Mouse (Mus musculus) forebrain, embryonic 11.5 days (tissue): ENCODE data around the gene Fam25c. TPM values are rescaled to one million over a fixed set of nuclear protein-coding genes. Genes with fewer than 3 reads are reported as not detected.

ENCODE experiments used
- ATAC-seq: fragments of 200-750 bp; cut with Nextera tagmentation; replicated peaks from 2 replicates; pipeline ENCODE4 v1.8.0; 2017; ENCODE audit warnings: moderate TSS enrichment; ENCODE audit not compliant: low FRiP score
- DNase-seq: peaks from one replicate; pipeline ENCODE4 v3.0.0-alpha.2; 2017; ENCODE audit warnings: low spot score
- H3K27ac ChIP-seq: fragments of 300-500 bp; sonication (generic); 2 replicates; pipeline ENCODE4 v1.5.1; 2014; ENCODE audit warnings: low read depth, low read length
- H3K27me3 ChIP-seq: fragments of 300-500 bp; sonication (generic); 2 replicates; pipeline ENCODE4 v1.6.1; 2014; ENCODE audit warnings: mild to moderate bottlenecking, low read length, mixed read lengths; ENCODE audit not compliant: control insufficient read depth, insufficient read depth
- H3K36me3 ChIP-seq: fragments of 300-500 bp; sonication (generic); 2 replicates; pipeline ENCODE4 v1.6.1; 2014; ENCODE audit warnings: mild to moderate bottlenecking, low read length, moderate library complexity, mixed read lengths; ENCODE audit not compliant: control insufficient read depth, insufficient read depth
- H3K4me1 ChIP-seq: fragments of 300-500 bp; sonication (generic); replicated peaks from 2 replicates; pipeline ENCODE4 v1.6.1; 2014; ENCODE audit warnings: low read length, mixed read lengths; ENCODE audit not compliant: control insufficient read depth, insufficient read depth
- H3K4me2 ChIP-seq: fragments of 300-500 bp; sonication (generic); 2 replicates; pipeline ENCODE4 v1.6.1; 2014; ENCODE audit warnings: low read depth, mild to moderate bottlenecking, low read length, moderate library complexity, mixed read lengths; ENCODE audit not compliant: severe bottlenecking
- H3K4me3 ChIP-seq: fragments of 300-500 bp; sonication (generic); 2 replicates; pipeline ENCODE4 v1.5.1; 2014; ENCODE audit warnings: low read depth, low read length
- H3K9ac ChIP-seq: fragments of 300-500 bp; sonication (generic); 2 replicates; pipeline ENCODE4 v1.6.1; 2014; ENCODE audit warnings: low read length
- H3K9me3 ChIP-seq: fragments of 300-500 bp; sonication (generic); 2 replicates; pipeline ENCODE4 v1.6.1; 2016; ENCODE audit warnings: low read length, mixed read lengths; ENCODE audit not compliant: control insufficient read depth
- WGBS: fragments of 180-500 bp; shearing (Covaris S2); extraction: QIAGEN DNeasy Blood & Tissue Kit; methylation state at CpG from one replicate; pipeline ENCODE4 v1.1.7; 2014; 5-methylcytosine and 5-hydroxymethylcytosine counted together
- polyA plus RNA-seq: library from polyadenylated mRNA; unstranded; fragments of >200 nt; fragmentation: Nextera tagmentation; extraction: Ambion mirVana; gene quantifications from 2 replicates; pipeline ENCODE4 v1.2.1, GENCODE M21; 2014

Fam25c gene
- polyA plus RNA-seq, 1 experiment from 2014 or later, result not detected

DNA sequence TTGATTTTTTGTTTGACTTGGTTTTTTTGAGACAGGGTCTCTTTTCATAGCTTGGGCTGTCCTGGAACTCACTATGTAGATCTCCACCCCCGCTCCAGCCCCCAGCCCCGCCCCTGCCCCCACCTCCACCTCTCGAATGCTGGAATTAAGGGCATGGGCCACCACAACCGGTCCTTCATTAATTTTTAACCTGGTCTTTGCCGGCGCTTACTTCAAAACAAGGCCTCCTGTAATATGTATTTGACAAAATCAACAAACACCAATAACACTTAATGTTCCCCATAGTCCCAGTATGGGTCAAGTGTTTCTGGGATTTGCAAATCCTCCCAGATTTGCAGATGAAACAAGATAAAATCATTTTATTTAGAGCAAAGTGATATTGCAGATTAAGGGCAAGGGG lies 5.0 kb upstream of the Fam25c start:
- H3K4me2 ChIP-seq, result no peak overlapping the region
- WGBS, result 35% methylated on average over 6 of the region's 6 CpGs
- H3K27ac ChIP-seq, result no peak overlapping the region
- ATAC-seq, result no peak
- H3K9ac ChIP-seq, result no peak overlapping the region
- no peak overlapping the region for H3K4me3 ChIP-seq
- no peaks in the 10 kb centered on the region for H3K9me3 ChIP-seq
- peaks cover 5% of the 10 kb centered on the region; the same call in 1 of the 2 replicates for H3K4me1 ChIP-seq
- no peaks in the 10 kb centered on the region for H3K36me3 ChIP-seq
- DNase-seq, result no peak
- H3K27me3 ChIP-seq, result peaks cover 2% of the 10 kb centered on the region; the same call in 1 of the 2 replicates

DNA sequence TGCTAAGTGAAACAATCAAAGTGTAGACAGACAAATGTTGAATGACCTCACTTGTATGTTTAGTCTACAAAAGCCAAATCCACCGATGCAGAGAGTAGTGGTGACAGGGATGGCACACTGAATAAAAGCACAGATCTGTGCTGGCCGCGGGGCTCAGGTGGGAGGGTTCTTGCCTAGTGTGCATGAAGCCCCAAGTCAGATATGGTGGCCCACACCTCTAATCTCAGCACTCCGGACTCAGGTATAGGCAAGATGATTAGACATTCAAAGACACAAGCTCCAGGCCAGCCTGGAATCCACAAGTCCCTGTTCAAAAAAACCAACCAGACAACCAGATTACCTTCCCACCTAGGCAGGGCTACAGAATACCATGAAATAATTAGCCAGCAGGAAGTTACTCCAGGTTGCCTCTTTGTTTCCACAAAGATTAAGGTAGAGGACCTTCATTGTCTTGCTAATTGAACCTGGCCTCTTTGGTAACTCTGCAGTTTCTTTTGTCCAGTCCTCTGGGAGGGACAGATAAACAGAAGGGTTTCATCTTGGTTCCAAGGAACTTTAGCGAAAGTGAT lies 4.5 kb upstream of the Fam25c start:
- Histone ChIP-seq H3K36me3 (no peaks in the 10 kb centered on the region), H3K4me1 (peaks cover 5% of the 10 kb centered on the region; the same call in 1 of the 2 replicates), H3K27ac (no peak overlapping the region), H3K27me3 (peaks cover 2% of the 10 kb centered on the region; the same call in 1 of the 2 replicates), H3K9ac (no peak overlapping the region), H3K4me3 (no peak overlapping the region), H3K9me3 (no peaks in the 10 kb centered on the region), H3K4me2 (no peak overlapping the region)
- no peak for DNase-seq
- no peak for ATAC-seq
- WGBS, result 24% methylated on average over 5 of the region's 5 CpGs

DNA sequence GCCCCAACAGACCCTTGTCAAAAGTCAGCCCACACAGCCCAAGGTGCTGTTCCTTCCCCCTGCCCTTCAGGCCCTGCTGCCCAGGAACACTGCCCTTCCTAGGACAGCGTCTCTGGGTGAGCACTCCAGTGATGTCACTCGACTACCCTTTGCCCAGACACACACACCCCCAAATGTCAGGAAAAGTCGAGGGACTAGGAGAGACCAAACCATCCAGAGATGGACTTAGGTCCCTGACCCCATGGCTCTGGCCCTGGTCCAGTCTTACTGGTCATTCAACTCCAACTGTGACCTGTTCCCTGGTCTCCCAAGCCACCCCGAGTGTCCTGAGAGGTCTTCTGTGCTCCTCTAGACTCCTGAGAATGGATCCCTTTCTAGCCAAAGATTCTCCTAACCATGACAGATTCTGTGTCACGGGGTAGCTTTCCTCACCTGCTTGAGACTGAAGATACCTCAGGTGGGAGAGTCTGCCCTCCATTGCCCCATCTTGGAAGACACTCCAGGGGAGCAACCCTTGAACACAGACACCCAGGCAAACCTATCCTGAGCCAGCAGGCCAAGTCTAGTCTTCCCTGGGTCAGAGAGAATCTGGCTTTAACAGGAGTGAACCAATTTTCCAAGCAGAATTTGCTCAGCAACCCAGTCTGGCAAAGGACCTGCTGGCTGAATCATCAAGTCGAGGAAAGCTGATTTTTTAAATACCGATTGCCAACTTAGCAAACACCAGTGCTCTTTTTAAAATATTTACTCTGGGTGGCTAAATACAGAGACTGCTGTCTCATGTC lies 2.6 kb upstream of the Fam25c start:
- no peaks in the 10 kb centered on the region for H3K4me1 ChIP-seq
- peaks cover 2% of the 10 kb centered on the region; the same call in 1 of the 2 replicates for H3K27me3 ChIP-seq
- no peaks in the 10 kb centered on the region for H3K36me3 ChIP-seq
- no peaks in the 10 kb centered on the region for H3K9me3 ChIP-seq
- H3K4me3 ChIP-seq, result no peak overlapping the region
- WGBS, result 85% methylated on average over 7 of the region's 7 CpGs
- no peak overlapping the region for H3K27ac ChIP-seq
- DNase-seq (peak; percentile 44), ATAC-seq (no peak)
- no peak overlapping the region for H3K9ac ChIP-seq
- no peak overlapping the region for H3K4me2 ChIP-seq

DNA sequence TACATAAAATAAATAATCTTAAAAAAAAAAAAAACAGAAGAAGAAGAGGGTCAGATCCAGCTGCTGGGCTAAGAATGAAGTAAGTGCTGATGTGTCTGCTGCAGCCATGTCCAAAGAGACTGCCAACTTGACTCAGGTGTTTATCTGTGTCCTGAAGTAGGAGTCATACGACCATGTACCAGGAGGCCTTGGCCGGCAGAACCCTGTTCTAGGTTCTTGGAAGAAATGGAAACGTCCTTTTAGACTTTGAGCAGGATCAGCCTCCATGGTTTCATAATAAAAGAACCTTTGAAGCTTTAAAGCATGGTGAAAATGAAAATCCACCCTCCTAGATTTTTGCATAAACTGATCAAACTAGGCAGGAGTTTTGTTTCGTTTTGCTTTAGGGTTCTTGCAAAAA lies 777 bp downstream of the Fam25c start:
- H3K4me3 ChIP-seq, result no peak overlapping the region
- no peak overlapping the region for H3K9ac ChIP-seq
- H3K27ac ChIP-seq, result no peak overlapping the region
- WGBS, result 90% methylated on average over 4 of the region's 4 CpGs
- H3K4me2 ChIP-seq, result no peak overlapping the region
- ATAC-seq (no peak), DNase-seq (no peak)
- no peaks in the 10 kb centered on the region for H3K9me3 ChIP-seq
- no peaks in the 10 kb centered on the region for H3K36me3 ChIP-seq
- no peaks in the 10 kb centered on the region for H3K4me1 ChIP-seq
- no peaks in the 10 kb centered on the region for H3K27me3 ChIP-seq

DNA sequence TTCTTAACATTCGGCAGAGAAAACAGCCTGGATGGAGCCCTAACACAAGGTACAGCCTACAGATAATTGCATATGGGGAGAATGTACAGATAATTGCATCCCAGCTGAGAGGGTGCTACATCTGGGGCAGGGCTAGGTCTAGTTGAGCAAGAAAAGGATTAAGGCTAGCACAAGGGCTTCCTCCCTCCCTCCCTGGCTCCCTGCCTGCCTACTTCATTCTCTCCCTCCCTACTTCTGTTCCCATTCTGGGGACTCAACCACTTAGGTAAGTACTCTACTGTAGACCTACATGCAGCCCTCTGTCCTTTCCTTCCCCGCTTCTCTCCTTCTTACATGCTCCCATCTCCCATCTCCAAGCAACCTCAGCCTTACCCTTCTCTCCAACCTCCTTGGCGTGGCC lies 1.9 kb downstream of the Fam25c start:
- Histone ChIP-seq H3K4me3 (no peak overlapping the region), H3K4me2 (no peak overlapping the region), H3K36me3 (no peaks in the 10 kb centered on the region), H3K9ac (no peak overlapping the region), H3K27me3 (no peaks in the 10 kb centered on the region), H3K9me3 (no peaks in the 10 kb centered on the region), H3K4me1 (no peaks in the 10 kb centered on the region), H3K27ac (no peak overlapping the region)
- ATAC-seq (no peak), DNase-seq (no peak)
- WGBS, result 86% methylated on average over 3 of the region's 3 CpGs

DNA sequence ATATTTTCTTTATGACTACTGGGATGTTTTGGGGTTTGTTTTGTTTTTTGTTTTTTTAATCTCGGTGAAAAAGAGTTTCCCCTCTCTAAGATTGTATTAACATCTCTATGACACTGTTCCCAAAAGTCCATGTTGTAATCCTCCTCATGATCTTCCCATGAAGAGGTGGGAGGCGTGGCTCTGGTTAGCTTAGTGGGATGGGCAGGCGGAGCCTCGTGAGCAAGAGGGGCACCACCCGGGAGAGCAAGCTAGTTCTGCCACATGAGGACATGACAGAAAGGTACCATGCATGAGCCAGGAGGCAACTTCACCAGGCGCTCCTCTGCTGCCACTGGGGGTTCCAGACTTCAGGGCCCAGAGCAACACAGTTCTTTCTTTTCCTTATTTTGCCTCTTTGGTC lies 2.7 kb downstream of the Fam25c start:
- ATAC-seq, result no peak
- Histone ChIP-seq H3K9me3 (no peaks in the 10 kb centered on the region), H3K4me3 (no peak overlapping the region), H3K4me1 (no peaks in the 10 kb centered on the region), H3K27me3 (no peaks in the 10 kb centered on the region), H3K9ac (no peak overlapping the region), H3K36me3 (no peaks in the 10 kb centered on the region), H3K4me2 (no peak overlapping the region), H3K27ac (no peak overlapping the region)
- no peak for DNase-seq
- WGBS, result 68% methylated on average over 6 of the region's 6 CpGs

DNA sequence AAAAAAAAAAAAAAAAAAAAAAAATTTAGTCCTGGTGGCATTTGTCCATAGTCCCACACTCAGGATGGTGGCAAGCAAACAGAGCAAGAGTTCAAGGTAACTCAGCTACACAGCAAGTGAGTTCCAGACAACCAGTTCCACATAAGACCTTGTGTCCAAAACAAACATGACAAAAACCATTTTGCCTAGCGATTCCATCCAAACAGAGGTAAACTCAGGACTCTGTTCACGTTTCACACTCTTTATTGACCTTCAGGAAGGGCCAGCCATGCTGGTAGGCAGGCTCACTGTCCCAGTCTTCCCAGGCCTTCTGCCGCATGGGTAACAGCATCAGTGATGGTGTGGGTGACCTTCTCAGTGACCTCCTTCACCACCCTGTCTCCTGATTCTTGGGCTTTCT lies 3.6 kb downstream of the Fam25c start:
- Histone ChIP-seq H3K27me3 (no peaks in the 10 kb centered on the region), H3K4me3 (no peak overlapping the region), H3K9ac (no peak overlapping the region), H3K36me3 (no peaks in the 10 kb centered on the region), H3K9me3 (no peaks in the 10 kb centered on the region), H3K27ac (no peak overlapping the region), H3K4me1 (no peaks in the 10 kb centered on the region), H3K4me2 (no peak overlapping the region)
- DNase-seq (no peak), ATAC-seq (no peak)
- WGBS, result 75% methylated on average over 3 of the region's 3 CpGs

DNA sequence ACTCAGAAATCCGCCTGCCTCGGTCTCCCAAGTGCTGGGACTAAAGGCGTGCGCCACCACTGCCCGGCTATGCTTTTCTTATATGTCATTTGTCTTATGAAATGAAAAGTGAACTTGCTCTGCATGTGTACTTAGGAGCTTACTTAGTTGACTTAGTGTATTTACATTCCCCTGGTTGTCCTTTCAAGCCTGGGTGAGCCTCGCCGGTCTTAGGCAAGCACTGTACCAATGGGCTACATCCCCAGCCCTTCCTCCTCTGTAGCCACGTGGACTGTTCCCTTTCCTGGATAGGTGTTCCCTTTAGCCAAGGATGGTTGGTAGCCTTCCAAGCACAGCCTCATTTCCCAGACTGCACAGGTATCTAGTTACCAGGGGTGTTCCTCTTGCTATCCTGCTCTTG lies 6.2 kb downstream of the Fam25c start:
- Histone ChIP-seq H3K4me3 (no peak overlapping the region), H3K9me3 (no peaks in the 10 kb centered on the region), H3K4me1 (no peaks in the 10 kb centered on the region), H3K27ac (no peak overlapping the region), H3K36me3 (no peaks in the 10 kb centered on the region), H3K4me2 (no peak overlapping the region), H3K9ac (no peak overlapping the region), H3K27me3 (no peaks in the 10 kb centered on the region)
- 91% methylated on average over 8 of the region's 8 CpGs for WGBS
- DNase-seq (no peak), ATAC-seq (no peak)

DNA sequence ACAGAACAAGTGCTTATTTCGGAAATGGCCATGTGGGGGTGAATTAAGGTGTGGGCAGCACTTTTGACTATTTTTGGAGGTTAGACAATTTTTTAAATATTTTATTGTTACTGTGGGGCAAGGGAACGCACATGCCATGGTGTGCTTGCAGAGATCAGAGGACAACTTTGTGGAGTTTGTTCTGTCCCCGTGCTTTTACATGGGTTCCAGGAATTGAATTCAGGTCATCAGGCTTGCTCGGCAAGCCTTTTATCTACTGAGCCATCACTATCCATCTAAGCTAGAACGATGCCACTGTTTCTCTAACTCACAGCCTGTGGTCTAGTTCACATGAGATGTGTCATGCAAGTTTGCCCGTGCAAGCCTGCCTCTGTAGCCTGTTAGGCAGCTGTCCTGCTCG lies 6.9 kb downstream of the Fam25c start:
- Histone ChIP-seq H3K9me3 (no peaks in the 10 kb centered on the region), H3K27ac (no peak overlapping the region), H3K9ac (no peak overlapping the region), H3K4me1 (no peaks in the 10 kb centered on the region), H3K4me2 (no peak overlapping the region), H3K4me3 (no peak overlapping the region), H3K36me3 (no peaks in the 10 kb centered on the region), H3K27me3 (no peaks in the 10 kb centered on the region)
- ATAC-seq, result no peak
- no peak for DNase-seq
- WGBS, result 89% methylated on average over 7 of the region's 7 CpGs
